Mouse (Mus musculus): ENCODE data around the gene Psd4. TPM values are rescaled to one million over a fixed set of nuclear protein-coding genes. Genes with fewer than 3 reads are reported as not detected.
A peak's percentile ranks its signal among the peaks of the same experiment; 100 is the strongest.

The Psd4 gene
- polyA plus RNA-seq, 1 experiment from 2014 or later, result 0.79 TPM

- ATAC-seq (ENCODE audit: insufficient read depth) (no peak), DNase-seq (no peak)
- no peak for TF ChIP-seq CTCF (IDR thresholded peaks at IDR 0.05; ENCODE audit: low read depth)
- WGBS, result 57% methylated on average over 4 of the region's 4 CpGs
- H3K27me3 ChIP-seq (ENCODE audit: insufficient read depth, low read length), result no peaks in the 10 kb centered on the region
- H3K4me3 ChIP-seq (ENCODE audit: low read depth, low read length), result peak overlapping the region; percentile 29
- H3K4me2 ChIP-seq, result peak overlapping the region; percentile 66
- H3K27ac ChIP-seq (ENCODE audit: low read depth), result no peak overlapping the region
- H3K4me1 ChIP-seq (ENCODE audit: insufficient read depth), result no peaks in the 10 kb centered on the region
- H3K9me3 ChIP-seq (ENCODE audit: low read depth, low read length), result no peaks in the 10 kb centered on the region
- H3K9ac ChIP-seq, result peak overlapping the region; percentile 17; the same call in 1 of the 2 replicates
- no peaks in the 10 kb centered on the region for H3K36me3 ChIP-seq (ENCODE audit: insufficient read depth)
Observed at GRCm38 (mm10) chr2:24367895-24368261, 498 bp downstream of the Psd4 start.

GRCm38 (mm10) chr2:24378747-24379450 is 11.5 kb downstream of the Psd4 start:
- ATAC-seq (ENCODE audit: insufficient read depth) (peak; percentile 49; the same call in 1 of the 2 replicates), DNase-seq (no peak)
- no peak overlapping the region for H3K9ac ChIP-seq
- no peak overlapping the region for H3K4me2 ChIP-seq
- H3K4me1 ChIP-seq (ENCODE audit: insufficient read depth), result no peaks in the 10 kb centered on the region
- no peak overlapping the region for H3K4me3 ChIP-seq (ENCODE audit: low read depth, low read length)
- 60% methylated on average over 5 of the region's 5 CpGs for WGBS
- no peaks in the 10 kb centered on the region for H3K36me3 ChIP-seq (ENCODE audit: insufficient read depth)
- no peaks in the 10 kb centered on the region for H3K27me3 ChIP-seq (ENCODE audit: insufficient read depth, low read length)
- TF ChIP-seq CTCF (IDR thresholded peaks at IDR 0.05; ENCODE audit: low read depth), result no peak
- no peak overlapping the region for H3K27ac ChIP-seq (ENCODE audit: low read depth)
- no peaks in the 10 kb centered on the region for H3K9me3 ChIP-seq (ENCODE audit: low read depth, low read length)

DNA sequence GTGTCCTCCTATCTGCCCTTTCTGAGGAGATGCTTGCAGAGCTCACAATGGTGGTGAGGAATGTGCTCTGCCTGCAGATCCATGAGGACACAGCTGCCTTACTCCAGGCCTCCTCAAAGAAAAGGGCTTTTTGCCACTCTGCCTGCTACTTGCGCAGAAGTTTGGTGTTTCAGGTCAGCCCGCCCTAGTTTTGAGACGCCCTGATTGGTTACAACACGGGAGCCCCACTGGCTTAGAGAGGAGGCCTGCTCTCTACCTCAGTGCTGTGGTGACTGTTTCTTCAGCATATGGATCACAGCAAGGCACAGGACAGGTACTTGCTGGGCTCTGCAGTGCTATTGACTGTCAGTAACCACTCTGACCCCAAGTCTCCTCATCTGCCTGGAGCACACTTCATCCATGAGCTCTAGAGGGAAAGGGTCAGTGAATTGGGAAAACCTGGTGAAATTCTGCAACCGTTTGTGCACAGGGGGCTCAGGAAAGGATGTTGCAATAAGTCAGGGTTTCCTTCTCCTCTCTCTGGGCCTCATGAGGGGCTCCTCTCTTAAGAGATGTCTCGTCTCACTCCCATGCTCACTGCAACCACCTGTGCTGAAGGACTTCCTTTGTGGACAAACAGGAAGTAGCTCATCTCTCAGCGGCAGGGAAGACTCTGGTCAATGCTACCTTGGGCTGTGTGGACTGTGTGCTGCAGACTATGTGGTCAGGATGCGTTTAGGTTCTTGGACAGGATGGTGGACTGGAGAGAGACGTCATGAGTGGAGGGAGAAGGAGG is 15.3 kb downstream of the Psd4 start:
- Histone ChIP-seq H3K27me3 (ENCODE audit: insufficient read depth, low read length) (no peaks in the 10 kb centered on the region), H3K4me2 (no peak overlapping the region), H3K27ac (ENCODE audit: low read depth) (no peak overlapping the region), H3K9ac (no peak overlapping the region), H3K9me3 (ENCODE audit: low read depth, low read length) (no peaks in the 10 kb centered on the region), H3K4me3 (ENCODE audit: low read depth, low read length) (no peak overlapping the region), H3K4me1 (ENCODE audit: insufficient read depth) (no peaks in the 10 kb centered on the region), H3K36me3 (ENCODE audit: insufficient read depth) (no peaks in the 10 kb centered on the region)
- DNase-seq (no peak), ATAC-seq (ENCODE audit: insufficient read depth) (no peak)
- 61% methylated on average over 9 of the region's 9 CpGs for WGBS
- no peak for TF ChIP-seq CTCF (IDR thresholded peaks at IDR 0.05; ENCODE audit: low read depth)

DNA sequence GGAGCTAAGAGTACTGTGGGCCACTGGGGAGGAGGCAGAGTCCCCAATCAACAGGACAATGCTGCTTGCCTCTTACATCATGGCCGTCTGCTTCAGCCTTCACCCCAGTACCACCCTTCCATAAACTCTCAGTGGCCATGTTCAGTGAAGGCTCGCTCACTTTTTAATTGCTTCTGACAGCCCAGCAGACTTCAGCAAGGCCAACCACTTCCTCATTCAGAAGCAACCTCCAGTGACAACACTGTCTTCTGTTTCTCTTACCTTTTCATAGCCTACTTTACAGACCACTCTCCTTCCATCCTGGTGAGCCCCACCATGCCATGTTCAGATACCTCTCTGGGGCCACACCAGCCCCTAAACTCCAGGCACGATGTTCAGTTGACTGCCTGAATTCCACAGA is 16.3 kb downstream of the Psd4 start:
- TF ChIP-seq CTCF (IDR thresholded peaks at IDR 0.05; ENCODE audit: low read depth), result no peak
- Histone ChIP-seq H3K4me3 (ENCODE audit: low read depth, low read length) (no peak overlapping the region), H3K9ac (no peak overlapping the region), H3K27ac (ENCODE audit: low read depth) (no peak overlapping the region), H3K9me3 (ENCODE audit: low read depth, low read length) (no peaks in the 10 kb centered on the region), H3K36me3 (ENCODE audit: insufficient read depth) (no peaks in the 10 kb centered on the region), H3K4me1 (ENCODE audit: insufficient read depth) (no peaks in the 10 kb centered on the region), H3K27me3 (ENCODE audit: insufficient read depth, low read length) (no peaks in the 10 kb centered on the region), H3K4me2 (no peak overlapping the region)
- WGBS, result 74% methylated on average over 3 of the region's 3 CpGs
- ATAC-seq (ENCODE audit: insufficient read depth) (no peak), DNase-seq (no peak)

- no peak for TF ChIP-seq CTCF (IDR thresholded peaks at IDR 0.05; ENCODE audit: low read depth)
- no peak for ATAC-seq (ENCODE audit: insufficient read depth)
- no peak overlapping the region for H3K4me3 ChIP-seq (ENCODE audit: low read depth, low read length)
- H3K27ac ChIP-seq (ENCODE audit: low read depth), result no peak overlapping the region
- H3K36me3 ChIP-seq (ENCODE audit: insufficient read depth), result no peaks in the 10 kb centered on the region
- no peak overlapping the region for H3K9ac ChIP-seq
- H3K27me3 ChIP-seq (ENCODE audit: insufficient read depth, low read length), result no peaks in the 10 kb centered on the region
- H3K9me3 ChIP-seq (ENCODE audit: low read depth, low read length), result no peaks in the 10 kb centered on the region
- H3K4me2 ChIP-seq, result no peak overlapping the region
- H3K4me1 ChIP-seq (ENCODE audit: insufficient read depth), result no peaks in the 10 kb centered on the region
- DNase-seq, result no peak
Observed at GRCm38 (mm10) chr2:24384393-24384792, 17.0 kb downstream of the Psd4 start.

- no peak overlapping the region for H3K4me3 ChIP-seq (ENCODE audit: low read depth, low read length)
- DNase-seq (no peak), ATAC-seq (ENCODE audit: insufficient read depth) (peak; percentile 49; the same call in 1 of the 2 replicates)
- TF ChIP-seq CTCF (IDR thresholded peaks at IDR 0.05; ENCODE audit: low read depth), result no peak
- no peak overlapping the region for H3K9ac ChIP-seq
- WGBS, result 67% methylated on average over 14 of the region's 14 CpGs
- H3K36me3 ChIP-seq (ENCODE audit: insufficient read depth), result no peaks in the 10 kb centered on the region
- 0 out of 2 replicates have a peak overlapping the region, but pooled peaks have one; percentile 12 for H3K4me2 ChIP-seq
- no peaks in the 10 kb centered on the region for H3K4me1 ChIP-seq (ENCODE audit: insufficient read depth)
- H3K27ac ChIP-seq (ENCODE audit: low read depth), result no peak overlapping the region
- no peaks in the 10 kb centered on the region for H3K9me3 ChIP-seq (ENCODE audit: low read depth, low read length)
- no peaks in the 10 kb centered on the region for H3K27me3 ChIP-seq (ENCODE audit: insufficient read depth, low read length)
Observed at GRCm38 (mm10) chr2:24385111-24385961, 18.0 kb downstream of the Psd4 start.
